Mouse (Mus musculus) cerebellum, adult 2 months (tissue): ENCODE measurements at regions not wholly inside any gene's neighbourhood (a gene's known extent, or its start where the extent isn't known, plus 50 kb on each side); places are given as distances from the start of the nearest gene placed in this dataset.

Experiments
- CTCF ChIP-seq: fragments of 200-500 bp; IDR thresholded peaks from 2 replicates; pipeline ENCODE4 v1.5.1; 2011; ENCODE audit warnings: low read depth, mild to moderate bottlenecking, control low read depth, low read length, moderate library complexity, borderline replicate concordance; ENCODE audit not compliant: insufficient read depth
- POLR2A ChIP-seq: fragments of 200-500 bp; IDR thresholded peaks from 2 replicates; pipeline ENCODE4 v1.6.1; 2011; ENCODE audit warnings: low read length, control low read depth, borderline replicate concordance; ENCODE audit not compliant: insufficient read depth

GRCm38 (mm10) chr4:25372041-25372440 is 90.4 kb upstream of the Ufl1 start:
- TF ChIP-seq POLR2A (no peak), CTCF (no peak)
